Mouse (Mus musculus): ENCODE results near the gene Gm42791. TPM values are rescaled to one million over a fixed set of nuclear protein-coding genes. Genes with fewer than 3 reads are reported as not detected.

Gm42791 gene
- 0.94 and 1.3 TPM in 2 replicates for polyA plus RNA-seq (2015; fragmentation: Nextera tagmentation; extraction: Ambion mirVana)

GRCm38 (mm10) chr5:148994706-148995414 lies at the start of gene Gm42791:
TSS of gene Gm42791 (minus strand) at chr5:148995147.
- ATAC-seq (ENCODE audit: low read depth): peak; percentile 91
- H3K36me3 ChIP-seq (ENCODE audit: control insufficient read depth, insufficient read depth, low read length): no peaks in the 10 kb centered on the region
- under 1% methylated on average over 33 of the region's 33 CpGs for WGBS
- H3K4me2 ChIP-seq (ENCODE audit: low read depth, low read length): peak within 1 kb of the TSS; percentile 85
- H3K9ac ChIP-seq (ENCODE audit: low read length): peak within 1 kb of the TSS; percentile 68
- H3K4me3 ChIP-seq (ENCODE audit: low read length): peak within 1 kb of the TSS; percentile 52
- H3K4me1 ChIP-seq (replicated peaks; ENCODE audit: control insufficient read depth, insufficient read depth, low read length): peaks cover 14% of the 10 kb centered on the region
- peak within 1 kb of the TSS; percentile 96 for H3K27ac ChIP-seq (ENCODE audit: low read length)
- no peaks in the 10 kb centered on the region for H3K9me3 ChIP-seq (ENCODE audit: control insufficient read depth, low read length)
- no peaks in the 10 kb centered on the region for H3K27me3 ChIP-seq (ENCODE audit: control insufficient read depth, insufficient read depth, low read depth, low read length)

GRCm38 (mm10) chr5:149044067-149044466 lies 49.1 kb upstream of the Gm42791 start:
- Histone ChIP-seq H3K4me2 (ENCODE audit: low read depth, low read length) (no peak overlapping the region), H3K27ac (ENCODE audit: low read length) (no peak overlapping the region), H3K27me3 (ENCODE audit: control insufficient read depth, insufficient read depth, low read depth, low read length) (no peaks in the 10 kb centered on the region), H3K36me3 (ENCODE audit: control insufficient read depth, insufficient read depth, low read length) (peaks cover 17% of the 10 kb centered on the region), H3K4me3 (ENCODE audit: low read length) (no peak overlapping the region), H3K9ac (ENCODE audit: low read length) (no peak overlapping the region), H3K9me3 (ENCODE audit: control insufficient read depth, low read length) (0 out of 2 replicates have a peak, but pooled peaks cover 3% of the 10 kb centered on the region), H3K4me1 (replicated peaks; ENCODE audit: control insufficient read depth, insufficient read depth, low read length) (no peaks in the 10 kb centered on the region)
- WGBS: 78% methylated on average over 4 of the region's 4 CpGs
- no peak for ATAC-seq (ENCODE audit: low read depth)

GRCm38 (mm10) chr5:149043240-149043639 lies 48.3 kb upstream of the Gm42791 start:
- H3K27ac ChIP-seq (ENCODE audit: low read length): no peak overlapping the region
- peaks cover 15% of the 10 kb centered on the region for H3K36me3 ChIP-seq (ENCODE audit: control insufficient read depth, insufficient read depth, low read length)
- no peaks in the 10 kb centered on the region for H3K4me1 ChIP-seq (replicated peaks; ENCODE audit: control insufficient read depth, insufficient read depth, low read length)
- no peak overlapping the region for H3K4me2 ChIP-seq (ENCODE audit: low read depth, low read length)
- WGBS: 82% methylated on average over 6 of the region's 6 CpGs
- 0 out of 2 replicates have a peak, but pooled peaks cover 3% of the 10 kb centered on the region for H3K9me3 ChIP-seq (ENCODE audit: control insufficient read depth, low read length)
- H3K27me3 ChIP-seq (ENCODE audit: control insufficient read depth, insufficient read depth, low read depth, low read length): no peaks in the 10 kb centered on the region
- no peak overlapping the region for H3K9ac ChIP-seq (ENCODE audit: low read length)
- no peak for ATAC-seq (ENCODE audit: low read depth)
- no peak overlapping the region for H3K4me3 ChIP-seq (ENCODE audit: low read length)

GRCm38 (mm10) chr5:149039825-149040224 lies 44.9 kb upstream of the Gm42791 start:
- H3K9me3 ChIP-seq (ENCODE audit: control insufficient read depth, low read length): peaks cover 6% of the 10 kb centered on the region; the same call in 1 of the 2 replicates
- ATAC-seq (ENCODE audit: low read depth): no peak
- WGBS: 76% methylated on average over 5 of the region's 5 CpGs

GRCm38 (mm10) chr5:149037729-149038128 lies 42.8 kb upstream of the Gm42791 start:
- Histone ChIP-seq H3K27ac (ENCODE audit: low read length) (no peak overlapping the region), H3K36me3 (ENCODE audit: control insufficient read depth, insufficient read depth, low read length) (no peaks in the 10 kb centered on the region), H3K9ac (ENCODE audit: low read length) (0 out of 2 replicates have a peak overlapping the region, but pooled peaks have one; percentile 5), H3K4me2 (ENCODE audit: low read depth, low read length) (0 out of 2 replicates have a peak overlapping the region, but pooled peaks have one; percentile 6), H3K4me3 (ENCODE audit: low read length) (no peak overlapping the region), H3K9me3 (ENCODE audit: control insufficient read depth, low read length) (peaks cover 6% of the 10 kb centered on the region; the same call in 1 of the 2 replicates), H3K27me3 (ENCODE audit: control insufficient read depth, insufficient read depth, low read depth, low read length) (no peaks in the 10 kb centered on the region), H3K4me1 (replicated peaks; ENCODE audit: control insufficient read depth, insufficient read depth, low read length) (no peaks in the 10 kb centered on the region)
- WGBS: 24% methylated on average over 10 of the region's 10 CpGs
- 0 out of 2 replicates have a peak, but pooled peaks have one; percentile 64 for ATAC-seq (ENCODE audit: low read depth)

More at GRCm38 (mm10) chr5:149039825-149040224, 44.9 kb upstream of the Gm42791 start:
- H3K4me1 ChIP-seq (replicated peaks; ENCODE audit: control insufficient read depth, insufficient read depth, low read length): no peaks in the 10 kb centered on the region
- H3K27me3 ChIP-seq (ENCODE audit: control insufficient read depth, insufficient read depth, low read depth, low read length): no peaks in the 10 kb centered on the region
- no peak overlapping the region for H3K4me2 ChIP-seq (ENCODE audit: low read depth, low read length)
- no peak overlapping the region for H3K27ac ChIP-seq (ENCODE audit: low read length)
- no peak overlapping the region for H3K4me3 ChIP-seq (ENCODE audit: low read length)
- H3K9ac ChIP-seq (ENCODE audit: low read length): no peak overlapping the region
- no peaks in the 10 kb centered on the region for H3K36me3 ChIP-seq (ENCODE audit: control insufficient read depth, insufficient read depth, low read length)

GRCm38 (mm10) chr5:149036920-149037319 lies 42.0 kb upstream of the Gm42791 start:
- no peak for ATAC-seq (ENCODE audit: low read depth)
- Histone ChIP-seq H3K9me3 (ENCODE audit: control insufficient read depth, low read length) (peaks cover 6% of the 10 kb centered on the region; the same call in 1 of the 2 replicates), H3K36me3 (ENCODE audit: control insufficient read depth, insufficient read depth, low read length) (no peaks in the 10 kb centered on the region), H3K4me3 (ENCODE audit: low read length) (no peak overlapping the region), H3K4me1 (replicated peaks; ENCODE audit: control insufficient read depth, insufficient read depth, low read length) (peaks cover 3% of the 10 kb centered on the region; the same call in 1 of the 2 replicates), H3K27ac (ENCODE audit: low read length) (no peak overlapping the region), H3K4me2 (ENCODE audit: low read depth, low read length) (no peak overlapping the region), H3K27me3 (ENCODE audit: control insufficient read depth, insufficient read depth, low read depth, low read length) (no peaks in the 10 kb centered on the region), H3K9ac (ENCODE audit: low read length) (no peak overlapping the region)
- 93% methylated on average over 3 of the region's 3 CpGs for WGBS

GRCm38 (mm10) chr5:149032438-149032837 lies 37.5 kb upstream of the Gm42791 start:
- no peak overlapping the region for H3K4me3 ChIP-seq (ENCODE audit: low read length)
- 89% methylated on average over 4 of the region's 4 CpGs for WGBS
- H3K9me3 ChIP-seq (ENCODE audit: control insufficient read depth, low read length): peaks cover 3% of the 10 kb centered on the region; the same call in 1 of the 2 replicates
- H3K27me3 ChIP-seq (ENCODE audit: control insufficient read depth, insufficient read depth, low read depth, low read length): no peaks in the 10 kb centered on the region
- peaks cover 16% of the 10 kb centered on the region for H3K4me1 ChIP-seq (replicated peaks; ENCODE audit: control insufficient read depth, insufficient read depth, low read length)
- no peak overlapping the region for H3K27ac ChIP-seq (ENCODE audit: low read length)
- H3K9ac ChIP-seq (ENCODE audit: low read length): no peak overlapping the region
- H3K4me2 ChIP-seq (ENCODE audit: low read depth, low read length): no peak overlapping the region
- no peak for ATAC-seq (ENCODE audit: low read depth)
- no peaks in the 10 kb centered on the region for H3K36me3 ChIP-seq (ENCODE audit: control insufficient read depth, insufficient read depth, low read length)

- Histone ChIP-seq H3K27me3 (ENCODE audit: control insufficient read depth, insufficient read depth, low read depth, low read length) (no peaks in the 10 kb centered on the region), H3K27ac (ENCODE audit: low read length) (peak overlapping the region; percentile 93), H3K4me3 (ENCODE audit: low read length) (peak overlapping the region; percentile 48), H3K9ac (ENCODE audit: low read length) (peak overlapping the region; percentile 72), H3K4me2 (ENCODE audit: low read depth, low read length) (peak overlapping the region; percentile 66), H3K36me3 (ENCODE audit: control insufficient read depth, insufficient read depth, low read length) (no peaks in the 10 kb centered on the region), H3K4me1 (replicated peaks; ENCODE audit: control insufficient read depth, insufficient read depth, low read length) (peaks cover 16% of the 10 kb centered on the region), H3K9me3 (ENCODE audit: control insufficient read depth, low read length) (no peaks in the 10 kb centered on the region)
- 1% methylated on average over 30 of the region's 30 CpGs for WGBS
- ATAC-seq (ENCODE audit: low read depth): peak; percentile 90
These were observed 36.3 kb upstream of the Gm42791 start for GRCm38 (mm10) chr5:149031199-149031750.

GRCm38 (mm10) chr5:149030103-149030502 lies 35.2 kb upstream of the Gm42791 start:
- H3K4me1 ChIP-seq (replicated peaks; ENCODE audit: control insufficient read depth, insufficient read depth, low read length): peaks cover 16% of the 10 kb centered on the region
- H3K9me3 ChIP-seq (ENCODE audit: control insufficient read depth, low read length): no peaks in the 10 kb centered on the region
- peak overlapping the region; percentile 39 for H3K27ac ChIP-seq (ENCODE audit: low read length)
- no peak overlapping the region for H3K4me2 ChIP-seq (ENCODE audit: low read depth, low read length)
- H3K36me3 ChIP-seq (ENCODE audit: control insufficient read depth, insufficient read depth, low read length): no peaks in the 10 kb centered on the region
- no peak overlapping the region for H3K4me3 ChIP-seq (ENCODE audit: low read length)
- no peak for ATAC-seq (ENCODE audit: low read depth)
- H3K9ac ChIP-seq (ENCODE audit: low read length): no peak overlapping the region
- H3K27me3 ChIP-seq (ENCODE audit: control insufficient read depth, insufficient read depth, low read depth, low read length): no peaks in the 10 kb centered on the region
- WGBS: 53% methylated on average over 2 of the region's 2 CpGs

All from lung, embryonic 16.5 days (tissue).